Mouse (Mus musculus) cerebellum, adult 2 months (tissue): ENCODE measurements at regions not wholly inside any gene's neighbourhood (a gene's known extent, or its start where the extent isn't known, plus 50 kb on each side); places are given as distances from the start of the nearest gene placed in this dataset.

ENCODE experiments used
- CTCF ChIP-seq: fragments of 200-500 bp; IDR thresholded peaks from 2 replicates; pipeline ENCODE4 v1.5.1; 2011; ENCODE audit warnings: low read depth, mild to moderate bottlenecking, control low read depth, low read length, moderate library complexity, borderline replicate concordance; ENCODE audit not compliant: insufficient read depth
- POLR2A ChIP-seq: fragments of 200-500 bp; IDR thresholded peaks from 2 replicates; pipeline ENCODE4 v1.6.1; 2011; ENCODE audit warnings: low read length, control low read depth, borderline replicate concordance; ENCODE audit not compliant: insufficient read depth

DNA sequence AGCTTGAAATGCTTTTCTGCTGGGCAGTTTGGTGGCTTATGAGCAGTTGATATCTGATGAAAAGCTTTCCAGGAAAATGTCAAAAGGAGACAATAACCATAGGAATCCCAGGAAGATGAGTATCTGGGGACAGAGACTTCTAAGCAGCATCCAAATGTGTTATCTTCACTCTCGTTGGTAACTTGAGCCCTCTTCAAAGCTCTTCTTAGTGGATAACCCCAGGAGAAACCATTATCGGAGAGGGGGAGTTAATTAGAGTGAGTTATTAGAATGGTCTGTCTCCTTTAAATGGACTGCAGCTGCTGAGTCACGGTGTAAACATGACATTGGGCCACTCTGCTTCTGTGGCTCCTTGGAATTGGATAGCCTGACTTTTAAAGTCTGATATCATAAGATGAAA lies 436.4 kb upstream of the Sox9 start:
- TF ChIP-seq CTCF (no peak), POLR2A (no peak)
